Mouse (Mus musculus): ENCODE data around the gene Tbx10.
A peak's percentile ranks its signal among the peaks of the same experiment; 100 is the strongest.
"Not testable (repeated sequence)": the region's sequence is repeated elsewhere in the genome, so short reads cannot be mapped to it uniquely, and the experiment has no call there.

Tbx10 gene

GRCm38 (mm10) chr19:4046866-4047254, 54.3 kb downstream of the Tbx10 start:
- DNase-seq: no peak

DNA sequence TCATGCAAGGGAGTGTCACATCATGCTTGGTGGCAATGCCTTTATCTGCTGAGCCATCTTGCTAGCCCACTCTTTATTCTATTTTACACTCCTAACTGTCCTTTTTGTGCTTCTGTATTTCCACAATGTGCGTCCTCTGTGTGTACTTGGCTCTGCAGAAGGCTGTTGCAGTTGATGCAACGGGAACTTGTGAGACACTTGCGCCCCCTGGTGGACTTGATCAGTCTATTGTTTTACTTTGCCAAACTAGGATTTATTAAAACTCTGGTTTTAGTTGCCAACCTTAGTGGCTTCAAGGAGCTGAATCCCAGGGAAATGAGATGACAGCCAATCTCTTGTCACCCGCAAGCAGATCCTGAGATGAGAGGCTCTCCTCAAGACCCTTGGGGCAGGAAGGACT, 55.3 kb downstream of the Tbx10 start:
- DNase-seq: peak; percentile 93

- not testable (repeated sequence) for DNase-seq
Observed at GRCm38 (mm10) chr19:4049069-4049468, 56.5 kb downstream of the Tbx10 start.
